Mouse (Mus musculus): ENCODE results near the gene Klf12. TPM values are rescaled to one million over a fixed set of nuclear protein-coding genes. Genes with fewer than 3 reads are reported as not detected.

The Klf12 gene
- 1 to 10 TPM; 3.5 to 8.9 TPM for polyA plus RNA-seq (2017; shearing (Covaris generic))

DNA sequence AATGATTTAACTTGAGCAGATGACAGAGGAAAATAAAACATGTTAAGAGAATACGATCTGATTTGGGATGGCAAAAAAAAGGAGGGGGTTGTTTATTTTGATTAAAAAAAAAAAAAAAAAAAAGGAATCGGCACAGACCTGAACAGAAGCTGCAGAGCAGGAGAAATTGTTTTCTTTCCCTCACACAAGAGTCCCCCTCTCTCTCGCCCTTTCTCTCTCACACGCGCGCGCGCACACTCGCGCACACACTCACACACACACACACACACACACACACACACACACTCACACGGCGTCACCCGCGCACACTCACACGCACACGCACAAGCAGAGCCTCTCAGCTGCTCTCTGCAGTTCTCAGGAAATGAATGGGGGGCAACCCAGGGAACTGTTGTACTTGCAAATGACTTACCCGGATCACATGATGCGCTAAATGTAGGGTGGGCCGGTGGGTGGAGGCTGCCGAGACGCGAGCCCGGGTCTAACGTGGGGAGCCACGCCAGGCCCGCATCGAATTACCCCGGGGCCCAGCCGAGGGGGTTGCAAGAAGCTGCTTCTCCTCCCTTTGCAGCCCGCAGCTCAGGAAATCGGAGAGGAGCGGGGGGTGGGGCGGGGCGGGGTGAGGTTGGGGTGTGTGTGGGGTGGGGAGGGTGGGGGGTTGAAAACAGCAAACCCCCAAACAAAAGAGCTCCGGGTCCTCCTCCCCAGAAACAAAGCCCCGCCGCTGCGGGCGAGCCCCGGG lies at the start of gene Klf12:
Klf12 (minus strand) TSS at position 561 of the 742 bp plus-strand sequence.

Measured in inflammation-experienced regulatory T-cells (primary cell).